Mouse (Mus musculus): ENCODE data around the gene Spsb3.

- TF ChIP-seq CTCF (IDR thresholded peaks at IDR 0.05; ENCODE audit: control insufficient read depth, insufficient read depth, insufficient replicate concordance, low read depth, low read length) (0 out of 2 replicates have a peak, but pooled peaks have one; percentile 18), POLR2A (IDR thresholded peaks at IDR 0.05; ENCODE audit: control insufficient read depth, low read depth, low read length) (peak; percentile 54; the same call in 1 of the 2 replicates)
These were observed at the start of gene Spsb3, which contains the start of gene Nubp2 for GRCm38 (mm10) chr17:24886134-24886931.

Measured in testis, adult 2 months (tissue).